Mouse (Mus musculus) spleen, adult 2 months (tissue): ENCODE data around the gene Alox5.

Source experiments
- CTCF ChIP-seq: fragments of 200-500 bp; IDR thresholded peaks from 2 replicates; pipeline ENCODE4 v1.5.1; 2011; ENCODE audit warnings: mild to moderate bottlenecking, inconsistent platforms; ENCODE audit not compliant: insufficient read depth, insufficient read length, insufficient replicate concordance; ENCODE audit errors: extremely low read depth
- POLR2A ChIP-seq: fragments of 200-500 bp; IDR thresholded peaks from 2 replicates; pipeline ENCODE4 v1.6.1; 2011; ENCODE audit warnings: low read depth, low read length, inconsistent platforms

- no peak for TF ChIP-seq CTCF
- TF ChIP-seq POLR2A: no peak
Observed at GRCm38 (mm10) chr6:116405715-116406114, 55.3 kb downstream of the Alox5 start.
